Mouse (Mus musculus) c-Kit-positive CD71-positive TER-119-positive erythroid progenitor cells, embryonic 14.5 days (primary cell): ENCODE data around the gene Pigu.

ENCODE experiments used
- DNase-seq: peaks from one replicate; pipeline ENCODE4 v3.0.0-alpha.2; 2013; ENCODE audit warnings: low spot score

Pigu gene

GRCm38 (mm10) chr2:155367635-155368284, 10.5 kb upstream of the Pigu start:
- DNase-seq, result no peak

- DNase-seq, result no peak
Observed at GRCm38 (mm10) chr2:155357686-155358399, 613 bp upstream of the Pigu start.

GRCm38 (mm10) chr2:155354402-155354801, 2.8 kb downstream of the Pigu start:
- DNase-seq, result no peak

GRCm38 (mm10) chr2:155346670-155347069, 10.6 kb downstream of the Pigu start:
- DNase-seq, result no peak

- no peak for DNase-seq
Observed at GRCm38 (mm10) chr2:155340166-155340565, 17.1 kb downstream of the Pigu start.

- DNase-seq, result no peak
Observed at GRCm38 (mm10) chr2:155336254-155336653, 21.0 kb downstream of the Pigu start.

- DNase-seq, result no peak
Observed at GRCm38 (mm10) chr2:155335231-155335630, 22.0 kb downstream of the Pigu start.

- no peak for DNase-seq
Observed at GRCm38 (mm10) chr2:155333421-155333820, 23.8 kb downstream of the Pigu start.

GRCm38 (mm10) chr2:155331351-155331750, 25.9 kb downstream of the Pigu start:
- DNase-seq, result no peak

GRCm38 (mm10) chr2:155330811-155331210, 26.4 kb downstream of the Pigu start:
- no peak for DNase-seq

GRCm38 (mm10) chr2:155329707-155330106, 27.5 kb downstream of the Pigu start:
- no peak for DNase-seq

- DNase-seq, result no peak
Observed at GRCm38 (mm10) chr2:155328906-155329305, 28.3 kb downstream of the Pigu start.

GRCm38 (mm10) chr2:155327906-155328305, 29.3 kb downstream of the Pigu start:
- no peak for DNase-seq

GRCm38 (mm10) chr2:155326001-155326400, 31.2 kb downstream of the Pigu start:
- DNase-seq, result no peak

- no peak for DNase-seq
Observed at GRCm38 (mm10) chr2:155320596-155320995, 36.6 kb downstream of the Pigu start.

- DNase-seq, result no peak
Observed at GRCm38 (mm10) chr2:155318618-155319017, 38.6 kb downstream of the Pigu start.

- DNase-seq, result no peak
Observed at GRCm38 (mm10) chr2:155313671-155314070, 43.6 kb downstream of the Pigu start.

GRCm38 (mm10) chr2:155308936-155309592, 48.2 kb downstream of the Pigu start:
- DNase-seq, result no peak

GRCm38 (mm10) chr2:155299563-155299962, 57.7 kb downstream of the Pigu start:
- no peak for DNase-seq

- no peak for DNase-seq
Observed at GRCm38 (mm10) chr2:155295453-155295852, 61.8 kb downstream of the Pigu start.

GRCm38 (mm10) chr2:155293946-155294345, 63.3 kb downstream of the Pigu start:
- no peak for DNase-seq

- no peak for DNase-seq
Observed at GRCm38 (mm10) chr2:155293382-155293781, 63.8 kb downstream of the Pigu start.

GRCm38 (mm10) chr2:155290066-155290465, 67.2 kb downstream of the Pigu start:
- DNase-seq, result no peak
